Mouse (Mus musculus) heart, adult 2 months (tissue): ENCODE measurements around the gene Ddx47.
A peak's percentile ranks its signal among the peaks of the same experiment; 100 is the strongest.

Source experiments
- CTCF ChIP-seq: fragments of 200-600 bp; IDR thresholded peaks from 2 replicates; pipeline ENCODE4 v1.8.1; 2022; ENCODE audit warnings: antibody characterized with exemption, mild to moderate bottlenecking, moderate library complexity
- POLR2A ChIP-seq: fragments of 200-500 bp; IDR thresholded peaks from 2 replicates; pipeline ENCODE4 v1.6.1; 2011; ENCODE audit warnings: mild to moderate bottlenecking, low read depth, low read length, control low read depth; ENCODE audit not compliant: insufficient read depth

- no peak; the same call in 1 of the 2 replicates for TF ChIP-seq CTCF
- peak; percentile 78 for TF ChIP-seq POLR2A
Measured at GRCm38 (mm10) chr6:135011048-135011733, at the start of gene Ddx47.
